Mouse (Mus musculus) lung, postnatal 0 days (tissue): ENCODE measurements around the gene Qrich2. TPM values are rescaled to one million over a fixed set of nuclear protein-coding genes. Genes with fewer than 3 reads are reported as not detected.

Source experiments
- ATAC-seq: fragments of 200-750 bp; cut with Nextera tagmentation; 2 replicates; pipeline ENCODE4 v1.8.0; 2017; ENCODE audit warnings: moderate library complexity
- DNase-seq: peaks from one replicate; pipeline ENCODE4 v3.0.0-alpha.2; 2016; ENCODE audit warnings: low spot score
- H3K27ac ChIP-seq: fragments of 300-500 bp; sonication (generic); 2 replicates; pipeline ENCODE4 v1.5.1; 2014; ENCODE audit warnings: antibody characterized with exemption, mild to moderate bottlenecking, low read length, mixed read lengths
- H3K27me3 ChIP-seq: fragments of 300-500 bp; sonication (generic); replicated peaks from 2 replicates; pipeline ENCODE4 v1.6.1; 2014; ENCODE audit warnings: low read length, mixed read lengths; ENCODE audit not compliant: insufficient read depth
- H3K36me3 ChIP-seq: fragments of 300-500 bp; sonication (generic); 2 replicates; pipeline ENCODE4 v1.6.1; 2014; ENCODE audit warnings: low read length, mixed read lengths; ENCODE audit not compliant: insufficient read depth
- H3K4me1 ChIP-seq: fragments of 300-500 bp; sonication (generic); 2 replicates; pipeline ENCODE4 v1.6.1; 2014; ENCODE audit warnings: antibody characterized with exemption, low read depth, low read length, mixed read lengths; ENCODE audit not compliant: insufficient read depth
- H3K4me2 ChIP-seq: fragments of 300-500 bp; sonication (generic); replicated peaks from 2 replicates; pipeline ENCODE4 v1.6.1; 2014; ENCODE audit warnings: low read depth, mild to moderate bottlenecking, low read length, moderate library complexity, mixed read lengths
- H3K4me3 ChIP-seq: fragments of 300-500 bp; sonication (generic); 2 replicates; pipeline ENCODE4 v1.5.1; 2014; ENCODE audit warnings: low read depth, low read length
- H3K9ac ChIP-seq: fragments of 300-500 bp; sonication (generic); replicated peaks from 2 replicates; pipeline ENCODE4 v1.6.1; 2014; ENCODE audit warnings: low read depth, mild to moderate bottlenecking
- H3K9me3 ChIP-seq: fragments of 300-500 bp; sonication (generic); 2 replicates; pipeline ENCODE4 v1.6.1; 2016; ENCODE audit warnings: low read length, mixed read lengths
- CTCF ChIP-seq: IDR thresholded peaks from 2 replicates; pipeline ENCODE4 v1.5.1; 2016; ENCODE audit warnings: antibody characterized with exemption, mild to moderate bottlenecking
- EP300 ChIP-seq: IDR thresholded peaks from 2 replicates; pipeline ENCODE4 v1.6.1; 2016; ENCODE audit warnings: antibody characterized with exemption, mild to moderate bottlenecking, control low read depth
- WGBS: fragments of 180-500 bp; shearing (Covaris S2); extraction: QIAGEN DNeasy Blood & Tissue Kit; methylation state at CpG from one replicate; pipeline ENCODE4 v1.1.7; 2014; 5-methylcytosine and 5-hydroxymethylcytosine counted together
- polyA plus RNA-seq: library from polyadenylated mRNA; unstranded; fragments of >200 nt; fragmentation: Nextera tagmentation; extraction: Ambion mirVana; gene quantifications from 2 replicates; pipeline ENCODE4 v1.2.1, GENCODE M21; 2015

The Qrich2 gene
- polyA plus RNA-seq, 1 experiment from 2014 or later = 0.05 TPM

DNA sequence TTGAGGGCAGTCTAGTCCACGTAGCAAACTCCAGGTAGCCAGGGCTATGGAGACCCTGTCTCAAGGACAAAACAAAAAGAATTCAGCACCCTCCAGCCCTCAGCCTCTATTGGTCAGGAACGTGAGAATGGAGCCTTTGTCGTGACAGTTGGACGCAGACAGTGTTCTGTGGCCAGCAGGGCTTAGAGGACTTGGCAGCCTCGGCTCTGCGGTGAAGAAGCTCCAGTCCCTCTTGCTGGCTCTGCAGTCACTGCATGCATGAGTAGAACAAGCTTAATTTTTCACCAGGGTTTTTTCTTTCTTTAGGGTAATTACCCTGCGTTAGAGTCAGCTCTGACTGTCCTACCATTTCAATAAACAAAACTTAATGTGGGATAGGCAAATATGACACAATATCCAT lies 15.7 kb upstream of the Qrich2 start:
- H3K4me2 ChIP-seq = no peak overlapping the region
- no peaks in the 10 kb centered on the region for H3K27me3 ChIP-seq
- no peak for ATAC-seq
- DNase-seq = no peak
- H3K9ac ChIP-seq = no peak overlapping the region
- H3K9me3 ChIP-seq = no peaks in the 10 kb centered on the region
- H3K36me3 ChIP-seq = peaks cover 39% of the 10 kb centered on the region; the same call in 1 of the 2 replicates
- H3K4me3 ChIP-seq = no peak overlapping the region
- TF ChIP-seq CTCF (no peak), EP300 (no peak)
- 86% methylated on average over 7 of the region's 7 CpGs for WGBS
- no peak overlapping the region for H3K27ac ChIP-seq
- no peaks in the 10 kb centered on the region for H3K4me1 ChIP-seq

DNA sequence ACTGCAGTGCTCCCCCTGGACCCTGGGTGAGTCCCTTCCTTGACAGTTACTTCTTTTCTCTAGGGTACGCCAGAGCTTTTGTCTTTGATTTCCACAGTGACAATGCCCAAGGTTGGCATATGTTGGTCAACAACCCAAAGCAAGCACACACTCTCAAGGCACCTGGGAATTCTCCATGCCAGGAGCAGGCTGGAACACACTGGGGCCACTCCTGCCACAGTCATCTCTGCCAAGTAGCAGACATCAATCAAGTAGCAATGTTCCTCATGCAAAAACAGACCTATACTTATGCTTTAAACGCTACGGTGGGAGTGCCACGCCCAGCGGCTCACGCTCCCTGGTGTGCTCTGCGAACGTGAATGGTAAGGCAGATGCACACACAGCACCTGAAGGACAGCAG lies 14.9 kb upstream of the Qrich2 start:
- H3K4me1 ChIP-seq = no peaks in the 10 kb centered on the region
- H3K27me3 ChIP-seq = no peaks in the 10 kb centered on the region
- H3K9ac ChIP-seq = no peak overlapping the region
- ATAC-seq = no peak
- H3K4me2 ChIP-seq = no peak overlapping the region
- TF ChIP-seq CTCF (no peak), EP300 (no peak)
- H3K36me3 ChIP-seq = peaks cover 47% of the 10 kb centered on the region; the same call in 1 of the 2 replicates
- no peaks in the 10 kb centered on the region for H3K9me3 ChIP-seq
- no peak for DNase-seq
- WGBS = 91% methylated on average over 8 of the region's 8 CpGs
- H3K27ac ChIP-seq = no peak overlapping the region
- H3K4me3 ChIP-seq = no peak overlapping the region

DNA sequence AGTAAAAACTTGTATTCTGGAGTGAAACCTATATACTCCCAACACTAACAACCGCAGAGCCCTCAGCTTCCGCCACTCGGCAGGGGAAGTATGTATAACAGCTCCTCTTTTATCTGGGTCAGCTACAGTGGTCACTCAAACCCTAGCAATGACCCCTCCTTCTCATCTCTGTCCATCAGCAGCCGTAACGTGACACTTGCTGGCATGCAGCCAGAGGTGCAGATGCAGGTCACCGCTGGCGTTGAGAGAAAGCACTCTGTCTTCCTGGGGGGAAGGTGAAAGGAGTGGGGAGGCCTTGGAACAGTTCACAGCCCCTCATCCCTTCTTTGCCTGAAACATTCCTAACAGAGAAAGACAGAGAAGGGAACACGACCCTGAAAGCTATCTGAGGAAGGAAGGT lies 13.8 kb upstream of the Qrich2 start:
- 36% methylated on average over 8 of the region's 8 CpGs for WGBS
- H3K27me3 ChIP-seq = no peaks in the 10 kb centered on the region
- no peaks in the 10 kb centered on the region for H3K9me3 ChIP-seq
- TF ChIP-seq CTCF = no peak
- TF ChIP-seq EP300 = no peak
- no peaks in the 10 kb centered on the region for H3K4me1 ChIP-seq
- no peak overlapping the region for H3K27ac ChIP-seq
- peaks cover 42% of the 10 kb centered on the region; the same call in 1 of the 2 replicates for H3K36me3 ChIP-seq
- H3K4me3 ChIP-seq = no peak overlapping the region
- ATAC-seq = no peak
- DNase-seq = no peak
- H3K4me2 ChIP-seq = no peak overlapping the region
- H3K9ac ChIP-seq = no peak overlapping the region

DNA sequence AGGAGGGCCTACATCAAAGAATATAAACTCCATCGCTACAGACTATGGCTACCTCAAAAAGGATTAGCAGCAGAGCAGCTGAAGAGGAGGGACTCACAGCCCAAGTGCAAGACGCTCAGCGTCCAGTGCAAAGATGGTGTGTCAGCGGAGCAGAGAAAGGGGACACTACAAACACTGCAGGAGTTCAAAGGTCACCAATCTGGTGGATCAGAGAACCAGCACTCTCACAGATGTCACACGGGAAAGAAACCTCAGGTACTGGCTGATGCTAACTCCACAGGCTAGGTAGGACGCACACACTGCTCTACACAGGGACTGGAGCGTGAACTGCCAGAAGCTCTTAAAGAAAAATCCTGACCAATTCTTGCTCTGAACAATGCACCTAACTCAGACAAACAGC lies 12.9 kb upstream of the Qrich2 start:
- DNase-seq (no peak), ATAC-seq (no peak)
- H3K27ac ChIP-seq = no peak overlapping the region
- H3K36me3 ChIP-seq = peaks cover 47% of the 10 kb centered on the region; the same call in 1 of the 2 replicates
- no peaks in the 10 kb centered on the region for H3K27me3 ChIP-seq
- no peak overlapping the region for H3K4me3 ChIP-seq
- no peaks in the 10 kb centered on the region for H3K9me3 ChIP-seq
- TF ChIP-seq EP300 (no peak), CTCF (no peak)
- no peaks in the 10 kb centered on the region for H3K4me1 ChIP-seq
- 89% methylated on average over 7 of the region's 7 CpGs for WGBS
- H3K4me2 ChIP-seq = no peak overlapping the region
- H3K9ac ChIP-seq = no peak overlapping the region

DNA sequence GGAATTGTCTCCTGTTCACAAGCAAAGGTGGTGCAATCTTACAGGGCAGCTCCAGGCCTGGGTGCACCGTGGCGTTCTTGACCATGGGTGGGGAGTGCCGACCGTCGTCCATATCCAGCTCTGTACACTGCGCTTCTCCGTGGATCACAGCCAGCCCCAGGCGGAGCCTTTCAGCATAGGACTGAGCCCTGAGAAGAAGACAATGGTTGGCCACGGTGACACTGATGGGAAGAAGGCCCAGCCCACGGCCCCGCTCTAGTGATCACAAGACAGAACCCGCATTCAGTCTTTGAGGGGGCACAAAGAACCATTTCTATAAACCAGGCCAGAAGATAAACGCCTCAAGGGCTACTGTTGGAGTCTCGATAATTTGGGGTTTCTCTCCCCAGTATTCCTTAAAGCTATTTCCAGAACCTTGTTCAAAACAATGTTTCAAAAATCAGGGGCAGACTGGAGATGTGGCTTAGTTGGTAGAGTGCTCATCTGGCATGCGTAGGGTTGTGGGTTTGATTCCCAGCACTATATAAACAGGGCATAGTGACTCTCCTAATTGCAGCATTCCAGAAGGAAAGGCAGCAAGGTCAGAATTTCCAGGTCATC lies 11.2 kb upstream of the Qrich2 start:
- no peaks in the 10 kb centered on the region for H3K4me1 ChIP-seq
- no peak overlapping the region for H3K27ac ChIP-seq

DNA sequence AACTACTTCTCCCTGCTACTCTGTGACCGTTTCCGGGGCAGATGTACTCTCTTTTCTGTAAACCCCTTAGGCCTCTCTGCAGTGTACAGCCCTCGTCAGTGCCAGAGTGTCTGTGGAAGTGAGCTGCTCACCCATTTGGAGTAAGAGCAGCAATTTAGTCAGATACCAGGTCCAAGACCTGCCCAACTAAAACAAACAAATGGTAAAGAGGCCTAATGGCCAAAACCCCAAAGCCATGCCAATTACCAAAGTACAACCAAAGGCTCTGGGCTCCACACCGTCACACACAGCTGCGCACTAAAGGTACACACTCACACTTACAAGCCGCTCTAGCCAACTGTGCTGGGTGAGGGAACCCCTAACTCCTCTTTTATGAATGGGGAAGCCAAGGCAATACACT lies 10.7 kb upstream of the Qrich2 start:
- H3K36me3 ChIP-seq = peaks cover 57% of the 10 kb centered on the region; the same call in 1 of the 2 replicates
- TF ChIP-seq CTCF (no peak), EP300 (no peak)
- no peaks in the 10 kb centered on the region for H3K4me1 ChIP-seq
- no peak overlapping the region for H3K9ac ChIP-seq
- DNase-seq (no peak), ATAC-seq (no peak)
- no peak overlapping the region for H3K4me2 ChIP-seq
- no peaks in the 10 kb centered on the region for H3K9me3 ChIP-seq
- H3K27me3 ChIP-seq = no peaks in the 10 kb centered on the region
- WGBS = 90% methylated on average over 6 of the region's 6 CpGs
- no peak overlapping the region for H3K4me3 ChIP-seq
- no peak overlapping the region for H3K27ac ChIP-seq

More for the DNA sequence above, 11.2 kb upstream of the Qrich2 start:
- no peaks in the 10 kb centered on the region for H3K27me3 ChIP-seq
- TF ChIP-seq CTCF (no peak), EP300 (no peak)
- no peak for DNase-seq
- H3K9me3 ChIP-seq = no peaks in the 10 kb centered on the region
- no peak overlapping the region for H3K4me2 ChIP-seq
- 96% methylated on average over 15 of the region's 15 CpGs for whole genome bisulfite sequencing
- peaks cover 53% of the 10 kb centered on the region; the same call in 1 of the 2 replicates for H3K36me3 ChIP-seq
- H3K9ac ChIP-seq = no peak overlapping the region
- H3K4me3 ChIP-seq = no peak overlapping the region
- ATAC-seq = no peak
